Mouse (Mus musculus): ENCODE measurements around the gene Gm960. TPM values are rescaled to one million over a fixed set of nuclear protein-coding genes. Genes with fewer than 3 reads are reported as not detected.
A peak's percentile ranks its signal among the peaks of the same experiment; 100 is the strongest.

The Gm960 gene
- total and polyA plus RNA-seq, 2 experiments: 0.09 to 0.61 TPM

GRCm38 (mm10) chr19:4698856-4699255, 388 bp upstream of the Gm960 start:
- Histone ChIP-seq H3K27ac (replicated peaks; ENCODE audit: insufficient read depth, low read depth, low read length) (no peak overlapping the region), H3K36me3 (ENCODE audit: control insufficient read depth, insufficient read depth, low read length) (no peaks in the 10 kb centered on the region), H3K27me3 (ENCODE audit: control insufficient read depth, insufficient read depth, low read length) (no peaks in the 10 kb centered on the region), H3K4me1 (ENCODE audit: control insufficient read depth, insufficient read depth, low read length) (peaks cover 16% of the 10 kb centered on the region), H3K9ac (ENCODE audit: low read depth, low read length) (no peak overlapping the region), H3K79me2 (ENCODE audit: control insufficient read depth, insufficient read depth, low read length) (no peaks in the 10 kb centered on the region), H3K4me3 (ENCODE audit: insufficient read depth, low read depth, low read length) (no peak overlapping the region)
- DNase-seq (ENCODE audit: extremely low read depth, low read depth, low spot score): no peak
- no peak for TF ChIP-seq CTCF (IDR thresholded peaks at IDR 0.05; ENCODE audit: low read depth, low read length)
- TF ChIP-seq POLR2A (IDR thresholded peaks at IDR 0.05; ENCODE audit: extremely low read depth, insufficient read depth, low read length): no peak
- WGBS: 66% methylated on average over 8 of the region's 8 CpGs

GRCm38 (mm10) chr19:4697721-4698120, 747 bp downstream of the Gm960 start:
- peak overlapping the region; percentile 69 for H3K9ac ChIP-seq (ENCODE audit: low read depth, low read length)
- no peaks in the 10 kb centered on the region for H3K79me2 ChIP-seq (ENCODE audit: control insufficient read depth, insufficient read depth, low read length)
- H3K4me3 ChIP-seq (ENCODE audit: insufficient read depth, low read depth, low read length): no peak overlapping the region
- H3K27ac ChIP-seq (replicated peaks; ENCODE audit: insufficient read depth, low read depth, low read length): peak overlapping the region; percentile 30; the same call in 1 of the 2 replicates
- no peak for TF ChIP-seq CTCF (IDR thresholded peaks at IDR 0.05; ENCODE audit: low read depth, low read length)
- no peak for TF ChIP-seq POLR2A (IDR thresholded peaks at IDR 0.05; ENCODE audit: extremely low read depth, insufficient read depth, low read length)
- DNase-seq (ENCODE audit: extremely low read depth, low read depth, low spot score): no peak
- H3K27me3 ChIP-seq (ENCODE audit: control insufficient read depth, insufficient read depth, low read length): no peaks in the 10 kb centered on the region
- no peaks in the 10 kb centered on the region for H3K36me3 ChIP-seq (ENCODE audit: control insufficient read depth, insufficient read depth, low read length)
- peaks cover 16% of the 10 kb centered on the region for H3K4me1 ChIP-seq (ENCODE audit: control insufficient read depth, insufficient read depth, low read length)
- 74% methylated on average over 9 of the region's 9 CpGs for WGBS

GRCm38 (mm10) chr19:4697121-4697520, 1.3 kb downstream of the Gm960 start:
- DNase-seq (ENCODE audit: extremely low read depth, low read depth, low spot score): no peak
- Histone ChIP-seq H3K4me1 (ENCODE audit: control insufficient read depth, insufficient read depth, low read length) (peaks cover 16% of the 10 kb centered on the region), H3K4me3 (ENCODE audit: insufficient read depth, low read depth, low read length) (no peak overlapping the region), H3K27ac (replicated peaks; ENCODE audit: insufficient read depth, low read depth, low read length) (no peak overlapping the region), H3K36me3 (ENCODE audit: control insufficient read depth, insufficient read depth, low read length) (no peaks in the 10 kb centered on the region), H3K27me3 (ENCODE audit: control insufficient read depth, insufficient read depth, low read length) (no peaks in the 10 kb centered on the region), H3K79me2 (ENCODE audit: control insufficient read depth, insufficient read depth, low read length) (no peaks in the 10 kb centered on the region), H3K9ac (ENCODE audit: low read depth, low read length) (no peak overlapping the region)
- TF ChIP-seq CTCF (IDR thresholded peaks at IDR 0.05; ENCODE audit: low read depth, low read length): no peak
- TF ChIP-seq POLR2A (IDR thresholded peaks at IDR 0.05; ENCODE audit: extremely low read depth, insufficient read depth, low read length): no peak
- 68% methylated on average over 3 of the region's 3 CpGs for WGBS

- Histone ChIP-seq H3K27ac (replicated peaks; ENCODE audit: insufficient read depth, low read depth, low read length) (no peak overlapping the region), H3K27me3 (ENCODE audit: control insufficient read depth, insufficient read depth, low read length) (no peaks in the 10 kb centered on the region), H3K4me1 (ENCODE audit: control insufficient read depth, insufficient read depth, low read length) (peaks cover 9% of the 10 kb centered on the region), H3K36me3 (ENCODE audit: control insufficient read depth, insufficient read depth, low read length) (no peaks in the 10 kb centered on the region), H3K79me2 (ENCODE audit: control insufficient read depth, insufficient read depth, low read length) (no peaks in the 10 kb centered on the region), H3K9ac (ENCODE audit: low read depth, low read length) (no peak overlapping the region), H3K4me3 (ENCODE audit: insufficient read depth, low read depth, low read length) (no peak overlapping the region)
- TF ChIP-seq POLR2A (IDR thresholded peaks at IDR 0.05; ENCODE audit: extremely low read depth, insufficient read depth, low read length) (no peak), CTCF (IDR thresholded peaks at IDR 0.05; ENCODE audit: low read depth, low read length) (no peak)
- peak; percentile 69 for DNase-seq (ENCODE audit: extremely low read depth, low read depth, low spot score)
- WGBS: 22% methylated on average over 3 of the region's 3 CpGs
Measured at GRCm38 (mm10) chr19:4694346-4694745, 4.1 kb downstream of the Gm960 start.

DNA sequence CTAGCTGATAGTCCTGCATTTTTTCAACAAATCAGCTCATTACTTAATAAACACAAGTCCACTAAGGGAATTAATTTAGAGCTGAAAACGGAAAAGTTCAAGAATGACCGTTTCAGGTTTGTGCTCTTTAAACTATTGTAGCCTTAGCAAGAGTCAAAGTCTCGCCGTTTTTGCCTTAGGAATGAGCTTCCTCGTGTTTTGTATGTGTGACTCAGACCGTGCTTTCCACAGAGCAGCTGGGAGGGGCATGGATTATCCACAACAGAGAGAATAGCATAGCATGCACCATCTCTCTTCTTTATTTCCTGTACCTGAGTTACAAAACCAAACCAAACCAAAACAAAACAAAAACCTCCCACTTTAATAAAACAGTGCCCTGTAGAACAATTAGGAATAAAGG, 26.1 kb downstream of the Gm960 start:
- Histone ChIP-seq H3K27ac (replicated peaks; ENCODE audit: insufficient read depth, low read depth, low read length) (no peak overlapping the region), H3K4me3 (ENCODE audit: insufficient read depth, low read depth, low read length) (no peak overlapping the region), H3K4me1 (ENCODE audit: control insufficient read depth, insufficient read depth, low read length) (no peaks in the 10 kb centered on the region), H3K27me3 (ENCODE audit: control insufficient read depth, insufficient read depth, low read length) (no peaks in the 10 kb centered on the region), H3K36me3 (ENCODE audit: control insufficient read depth, insufficient read depth, low read length) (no peaks in the 10 kb centered on the region), H3K9ac (ENCODE audit: low read depth, low read length) (no peak overlapping the region), H3K79me2 (ENCODE audit: control insufficient read depth, insufficient read depth, low read length) (no peaks in the 10 kb centered on the region)
- TF ChIP-seq CTCF (IDR thresholded peaks at IDR 0.05; ENCODE audit: low read depth, low read length): no peak
- TF ChIP-seq POLR2A (IDR thresholded peaks at IDR 0.05; ENCODE audit: extremely low read depth, insufficient read depth, low read length): no peak
- 77% methylated on average over 6 of the region's 6 CpGs for WGBS
- DNase-seq (ENCODE audit: extremely low read depth, low read depth, low spot score): no peak

DNA sequence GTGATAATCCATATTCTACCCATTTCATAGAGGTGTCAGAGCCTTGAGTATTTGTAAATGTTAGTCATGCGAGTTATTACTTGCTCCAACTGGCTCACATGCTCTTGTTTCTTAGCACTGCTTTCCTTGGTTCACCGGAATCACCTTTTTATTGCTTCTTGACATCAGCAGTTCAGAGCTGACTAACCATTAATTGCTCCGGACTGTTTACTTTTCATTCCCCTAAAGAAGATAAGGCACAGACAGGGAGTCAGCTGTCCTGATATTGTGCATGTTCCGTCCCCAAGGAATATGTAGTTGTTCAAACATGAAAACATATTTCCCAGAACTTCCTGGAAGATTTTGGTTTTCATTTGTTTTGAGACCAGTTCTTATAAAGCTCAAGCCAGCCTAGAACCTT, 27.7 kb downstream of the Gm960 start:
- H3K4me1 ChIP-seq (ENCODE audit: control insufficient read depth, insufficient read depth, low read length): no peaks in the 10 kb centered on the region
- 81% methylated on average over 4 of the region's 4 CpGs for WGBS
- no peak for TF ChIP-seq CTCF (IDR thresholded peaks at IDR 0.05; ENCODE audit: low read depth, low read length)
- no peak for TF ChIP-seq POLR2A (IDR thresholded peaks at IDR 0.05; ENCODE audit: extremely low read depth, insufficient read depth, low read length)
- no peak overlapping the region for H3K4me3 ChIP-seq (ENCODE audit: insufficient read depth, low read depth, low read length)
- no peak for DNase-seq (ENCODE audit: extremely low read depth, low read depth, low spot score)
- no peaks in the 10 kb centered on the region for H3K36me3 ChIP-seq (ENCODE audit: control insufficient read depth, insufficient read depth, low read length)
- no peak overlapping the region for H3K27ac ChIP-seq (replicated peaks; ENCODE audit: insufficient read depth, low read depth, low read length)
- H3K9ac ChIP-seq (ENCODE audit: low read depth, low read length): no peak overlapping the region
- H3K27me3 ChIP-seq (ENCODE audit: control insufficient read depth, insufficient read depth, low read length): no peaks in the 10 kb centered on the region
- H3K79me2 ChIP-seq (ENCODE audit: control insufficient read depth, insufficient read depth, low read length): no peaks in the 10 kb centered on the region
